Comparison of ENCODE assay signal across 1 mouse cellular context in genomic region chr11:101143338-101144225, GRCm38 (mm10).
TF ChIP-seq lines count a peak whose summit lies in the region.

No protein-coding gene starts in this region.

TF ChIP-seq in CH12.LX, 34 proteins besides CTCF, POLR2A, EP300 and RAD21 (continued from another document):
- peak; percentile 42 for TF ChIP-seq TBP (conservative IDR thresholded peaks at IDR 0.05; ENCODE audit: low read depth, low read length)
- TF ChIP-seq SMC3 (IDR thresholded peaks at IDR 0.05; ENCODE audit: low read depth, low read length) = no peak
- TF ChIP-seq ZC3H11A (IDR thresholded peaks at IDR 0.05; ENCODE audit: low read depth, low read length) = no peak
- peak; percentile 69; the same call in 1 of the 2 replicates for TF ChIP-seq MEF2A (IDR thresholded peaks at IDR 0.05; ENCODE audit: borderline replicate concordance, low read depth, low read length)
- peak; percentile 67 for TF ChIP-seq ELF1 (IDR thresholded peaks at IDR 0.05; ENCODE audit: low read depth, low read length)
- peak; percentile 71 for TF ChIP-seq ETS1 (conservative IDR thresholded peaks at IDR 0.05; ENCODE audit: low read depth, low read length)
- TF ChIP-seq KAT2A (IDR thresholded peaks at IDR 0.05; ENCODE audit: insufficient replicate concordance, low read length) = no peak
- 0 out of 2 replicates have a peak, but pooled peaks have one; percentile 61 for TF ChIP-seq MAZ (IDR thresholded peaks at IDR 0.05; ENCODE audit: low read depth, low read length)
- TF ChIP-seq BHLHE40 (IDR thresholded peaks at IDR 0.05; ENCODE audit: low read depth, low read length) = peak; percentile 61
- TF ChIP-seq POLR2AphosphoS2 (IDR thresholded peaks at IDR 0.05; ENCODE audit: low read depth, low read length) = no peak
- no peak for TF ChIP-seq MAFK (IDR thresholded peaks at IDR 0.05; ENCODE audit: insufficient replicate concordance, low read length)
- peak; percentile 94 for TF ChIP-seq ZNF384 (IDR thresholded peaks at IDR 0.05; ENCODE audit: low read depth, low read length)
- peak; percentile 95 for TF ChIP-seq MXI1 (IDR thresholded peaks at IDR 0.05; ENCODE audit: low read depth, low read length)
- no peak for TF ChIP-seq JUN (IDR thresholded peaks at IDR 0.05; ENCODE audit: insufficient read depth, low read depth, low read length)
- TF ChIP-seq TCF12 (IDR thresholded peaks at IDR 0.05; ENCODE audit: low read depth, low read length) = peak; percentile 50; the same call in 1 of the 2 replicates
- TF ChIP-seq IRF4 (IDR thresholded peaks at IDR 0.05; ENCODE audit: low read depth, low read length) = no peak
- peak; percentile 71 for TF ChIP-seq SIN3A (IDR thresholded peaks at IDR 0.05; ENCODE audit: low read length)
